Mouse (Mus musculus) cortical plate, adult 2 months (tissue): ENCODE data around the gene Setd5. TPM values are rescaled to one million over a fixed set of nuclear protein-coding genes. Genes with fewer than 3 reads are reported as not detected.
A peak's percentile ranks its signal among the peaks of the same experiment; 100 is the strongest.

Experiments used
- H3K27ac ChIP-seq: fragments of 200-500 bp; 2 replicates; pipeline ENCODE4 v1.5.1; 2012; ENCODE audit warnings: low read length, control low read depth, inconsistent platforms; ENCODE audit not compliant: insufficient read depth
- H3K4me1 ChIP-seq: fragments of 200-500 bp; 2 replicates; pipeline ENCODE4 v1.6.1; 2011; ENCODE audit warnings: low read length; ENCODE audit not compliant: control insufficient read depth, insufficient read depth
- H3K4me3 ChIP-seq: fragments of 200-500 bp; 2 replicates; pipeline ENCODE4 v1.5.1; 2011; ENCODE audit warnings: mild to moderate bottlenecking, low read length, control low read depth; ENCODE audit not compliant: insufficient read depth
- CTCF ChIP-seq: fragments of 200-500 bp; IDR thresholded peaks from 2 replicates; pipeline ENCODE4 v1.5.1; 2011; ENCODE audit warnings: mild to moderate bottlenecking, control low read depth, low read length; ENCODE audit not compliant: insufficient read depth; ENCODE audit errors: extremely low read depth
- POLR2A ChIP-seq: fragments of 200-500 bp; IDR thresholded peaks from 2 replicates; pipeline ENCODE4 v1.6.1; 2011; ENCODE audit warnings: mild to moderate bottlenecking, low read length, control low read depth; ENCODE audit not compliant: insufficient read depth; ENCODE audit errors: extremely low read depth
- polyA plus RNA-seq: library from polyadenylated mRNA; depleted of rRNA; stranded (reverse); fragments of >200 nt; gene quantifications from 2 replicates; pipeline ENCODE4 v1.2.3, GENCODE M21; 2012; rRNA removed

Setd5 gene
- polyA plus RNA-seq, 1 experiment: 53.2 TPM

GRCm38 (mm10) chr6:113195596-113195992 lies 118.4 kb downstream of the Setd5 start:
- TF ChIP-seq POLR2A (no peak), CTCF (no peak)
- Histone ChIP-seq H3K4me3 (peak overlapping the region; percentile 62), H3K27ac (peak overlapping the region; percentile 57; the same call in 1 of the 2 replicates), H3K4me1 (peaks cover 3% of the 10 kb centered on the region; the same call in 1 of the 2 replicates)

Other genes with a start within 250 kb of the Setd5 start
- gene Srgap3, start 130.1 kb upstream of the Setd5 start, polyA plus RNA-seq: 91.4 and 95.5 TPM in 2 replicates
- 19.2 and 20.4 TPM in 2 replicates for gene Thumpd3, start 31.1 kb upstream of the Setd5 start, polyA plus RNA-seq
- 58.6 and 61.5 TPM in 2 replicates for gene Lhfpl4, start 118.0 kb downstream of the Setd5 start, polyA plus RNA-seq
- 22.0 and 23.2 TPM in 2 replicates for gene Mtmr14, start 160.5 kb downstream of the Setd5 start, polyA plus RNA-seq
- 136 and 163 TPM in 2 replicates for gene Cpne9, start 204.9 kb downstream of the Setd5 start, polyA plus RNA-seq
- gene Brpf1, start 229.8 kb downstream of the Setd5 start, polyA plus RNA-seq: 24.2 and 26.6 TPM in 2 replicates
- gene Ogg1, start 249.6 kb downstream of the Setd5 start, polyA plus RNA-seq: 13.7 and 14.3 TPM in 2 replicates